Mouse (Mus musculus): ENCODE data around the gene Faap20. TPM values are rescaled to one million over a fixed set of nuclear protein-coding genes. Genes with fewer than 3 reads are reported as not detected.

The Faap20 gene
- polyA plus RNA-seq, 1 experiment from 2014 or later, result 23.1 TPM

DNA sequence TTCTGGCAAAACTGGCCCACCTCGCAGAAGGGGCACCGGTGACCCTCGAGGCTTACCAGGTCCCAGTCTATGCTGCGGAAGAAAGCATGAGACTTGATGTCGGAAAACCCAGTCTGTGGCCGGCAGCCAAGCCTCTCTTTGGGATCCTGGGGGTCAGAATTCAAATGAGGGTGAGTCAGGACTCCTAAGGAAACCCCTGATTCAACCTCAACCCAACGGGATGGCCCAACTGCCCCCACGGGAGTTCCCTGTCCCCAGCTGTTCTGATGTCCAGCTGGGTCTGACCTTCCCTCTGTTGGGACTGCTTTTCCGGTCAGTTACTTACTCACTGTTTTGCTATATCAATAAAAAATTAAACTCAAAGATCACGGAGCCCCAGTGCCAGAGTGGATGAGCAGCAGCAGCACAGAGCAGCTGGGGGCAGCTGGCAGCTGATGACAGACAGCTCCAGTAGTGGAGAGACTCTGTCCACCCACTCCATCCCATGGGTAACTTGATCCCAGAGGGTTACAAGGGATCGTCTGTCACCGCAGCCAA is 18.1 kb downstream of the Faap20 start:
- WGBS (ENCODE audit: insufficient replicate concordance), result 62% methylated on average over 12 of the region's 12 CpGs
- Histone ChIP-seq H3K4me2 (ENCODE audit: low read depth, low read length) (no peak overlapping the region), H3K36me3 (replicated peaks; ENCODE audit: insufficient read depth, low read length) (no peaks in the 10 kb centered on the region), H3K27me3 (ENCODE audit: insufficient read depth, low read length) (no peaks in the 10 kb centered on the region), H3K9me3 (ENCODE audit: low read length) (no peaks in the 10 kb centered on the region), H3K4me1 (ENCODE audit: insufficient read depth) (no peaks in the 10 kb centered on the region), H3K27ac (ENCODE audit: low read depth) (no peak overlapping the region), H3K9ac (replicated peaks) (no peak overlapping the region), H3K4me3 (ENCODE audit: low read depth, low read length) (no peak overlapping the region)
- TF ChIP-seq EP300 (IDR thresholded peaks at IDR 0.05; ENCODE audit: low read depth) (no peak), CTCF (IDR thresholded peaks at IDR 0.05; ENCODE audit: low read depth) (no peak)
- ATAC-seq, result no peak
- no peak for DNase-seq

GRCm38 (mm10) chr4:155268382-155268781 is 18.8 kb downstream of the Faap20 start:
- Histone ChIP-seq H3K27ac (ENCODE audit: low read depth) (no peak overlapping the region), H3K36me3 (replicated peaks; ENCODE audit: insufficient read depth, low read length) (no peaks in the 10 kb centered on the region), H3K9me3 (ENCODE audit: low read length) (no peaks in the 10 kb centered on the region), H3K9ac (replicated peaks) (no peak overlapping the region), H3K4me1 (ENCODE audit: insufficient read depth) (no peaks in the 10 kb centered on the region), H3K4me2 (ENCODE audit: low read depth, low read length) (no peak overlapping the region), H3K27me3 (ENCODE audit: insufficient read depth, low read length) (no peaks in the 10 kb centered on the region), H3K4me3 (ENCODE audit: low read depth, low read length) (no peak overlapping the region)
- peak; percentile 77 for DNase-seq
- WGBS (ENCODE audit: insufficient replicate concordance), result 16% methylated on average over 5 of the region's 5 CpGs
- ATAC-seq, result no peak
- TF ChIP-seq CTCF (IDR thresholded peaks at IDR 0.05; ENCODE audit: low read depth) (peak; percentile 71), EP300 (IDR thresholded peaks at IDR 0.05; ENCODE audit: low read depth) (no peak)

DNA sequence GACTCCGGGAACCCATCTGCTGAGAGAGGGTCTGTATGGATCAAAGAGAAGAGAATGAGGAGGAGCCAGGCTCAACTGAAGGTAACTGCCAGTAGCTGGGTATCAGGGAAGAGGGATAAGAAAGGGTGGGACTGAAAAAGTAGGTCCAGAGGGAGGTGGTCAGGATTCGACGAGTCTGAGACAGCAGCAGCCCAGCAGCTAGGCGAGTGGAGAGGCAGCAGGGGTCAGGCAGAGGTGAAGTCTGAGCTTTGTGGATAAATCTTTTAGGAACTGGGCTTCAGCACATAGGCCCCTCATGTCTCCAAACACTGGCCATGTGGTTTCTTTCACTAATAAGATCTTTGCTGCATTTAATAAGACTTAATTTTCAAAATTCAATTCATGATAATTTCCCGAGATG is 24.8 kb downstream of the Faap20 start:
- ATAC-seq, result no peak
- Histone ChIP-seq H3K27ac (ENCODE audit: low read depth) (no peak overlapping the region), H3K9ac (replicated peaks) (no peak overlapping the region), H3K27me3 (ENCODE audit: insufficient read depth, low read length) (no peaks in the 10 kb centered on the region), H3K9me3 (ENCODE audit: low read length) (no peaks in the 10 kb centered on the region), H3K4me2 (ENCODE audit: low read depth, low read length) (no peak overlapping the region), H3K4me1 (ENCODE audit: insufficient read depth) (no peaks in the 10 kb centered on the region), H3K4me3 (ENCODE audit: low read depth, low read length) (no peak overlapping the region), H3K36me3 (replicated peaks; ENCODE audit: insufficient read depth, low read length) (no peaks in the 10 kb centered on the region)
- 57% methylated on average over 5 of the region's 5 CpGs for WGBS (ENCODE audit: insufficient replicate concordance)
- DNase-seq, result no peak
- no peak for TF ChIP-seq EP300 (IDR thresholded peaks at IDR 0.05; ENCODE audit: low read depth)
- TF ChIP-seq CTCF (IDR thresholded peaks at IDR 0.05; ENCODE audit: low read depth), result no peak

GRCm38 (mm10) chr4:155274851-155275250 is 25.2 kb downstream of the Faap20 start:
- H3K4me2 ChIP-seq (ENCODE audit: low read depth, low read length), result no peak overlapping the region
- ATAC-seq (no peak), DNase-seq (no peak)
- no peak overlapping the region for H3K9ac ChIP-seq (replicated peaks)
- no peak for TF ChIP-seq EP300 (IDR thresholded peaks at IDR 0.05; ENCODE audit: low read depth)
- H3K9me3 ChIP-seq (ENCODE audit: low read length), result no peaks in the 10 kb centered on the region
- no peak overlapping the region for H3K27ac ChIP-seq (ENCODE audit: low read depth)
- no peaks in the 10 kb centered on the region for H3K36me3 ChIP-seq (replicated peaks; ENCODE audit: insufficient read depth, low read length)
- no peak overlapping the region for H3K4me3 ChIP-seq (ENCODE audit: low read depth, low read length)
- H3K27me3 ChIP-seq (ENCODE audit: insufficient read depth, low read length), result no peaks in the 10 kb centered on the region
- WGBS (ENCODE audit: insufficient replicate concordance), result 67% methylated on average over 3 of the region's 3 CpGs
- no peaks in the 10 kb centered on the region for H3K4me1 ChIP-seq (ENCODE audit: insufficient read depth)

GRCm38 (mm10) chr4:155277963-155278362 is 28.4 kb downstream of the Faap20 start:
- Histone ChIP-seq H3K36me3 (replicated peaks; ENCODE audit: insufficient read depth, low read length) (no peaks in the 10 kb centered on the region), H3K4me2 (ENCODE audit: low read depth, low read length) (no peak overlapping the region), H3K27me3 (ENCODE audit: insufficient read depth, low read length) (no peaks in the 10 kb centered on the region), H3K4me1 (ENCODE audit: insufficient read depth) (peaks cover 7% of the 10 kb centered on the region; the same call in 1 of the 2 replicates), H3K27ac (ENCODE audit: low read depth) (no peak overlapping the region), H3K9me3 (ENCODE audit: low read length) (no peaks in the 10 kb centered on the region), H3K9ac (replicated peaks) (no peak overlapping the region), H3K4me3 (ENCODE audit: low read depth, low read length) (no peak overlapping the region)
- TF ChIP-seq CTCF (IDR thresholded peaks at IDR 0.05; ENCODE audit: low read depth), result no peak
- TF ChIP-seq EP300 (IDR thresholded peaks at IDR 0.05; ENCODE audit: low read depth), result no peak
- DNase-seq (no peak), ATAC-seq (no peak)
- WGBS (ENCODE audit: insufficient replicate concordance), result 65% methylated on average over 6 of the region's 6 CpGs

- 68% methylated on average over 8 of the region's 8 CpGs for WGBS (ENCODE audit: insufficient replicate concordance)
- no peak overlapping the region for H3K9ac ChIP-seq (replicated peaks)
- ATAC-seq, result no peak
These were observed 29.5 kb downstream of the Faap20 start for GRCm38 (mm10) chr4:155279054-155279453.

More at GRCm38 (mm10) chr4:155279054-155279453, 29.5 kb downstream of the Faap20 start:
- Histone ChIP-seq H3K4me2 (ENCODE audit: low read depth, low read length) (no peak overlapping the region), H3K4me1 (ENCODE audit: insufficient read depth) (peaks cover 7% of the 10 kb centered on the region; the same call in 1 of the 2 replicates), H3K27me3 (ENCODE audit: insufficient read depth, low read length) (no peaks in the 10 kb centered on the region), H3K9me3 (ENCODE audit: low read length) (no peaks in the 10 kb centered on the region), H3K36me3 (replicated peaks; ENCODE audit: insufficient read depth, low read length) (no peaks in the 10 kb centered on the region), H3K4me3 (ENCODE audit: low read depth, low read length) (no peak overlapping the region), H3K27ac (ENCODE audit: low read depth) (no peak overlapping the region)
- no peak for DNase-seq
- TF ChIP-seq EP300 (IDR thresholded peaks at IDR 0.05; ENCODE audit: low read depth), result no peak
- 0 out of 2 replicates have a peak, but pooled peaks have one; percentile 34 for TF ChIP-seq CTCF (IDR thresholded peaks at IDR 0.05; ENCODE audit: low read depth)
